Mouse (Mus musculus) regulatory T cell (primary cell): ENCODE measurements around the gene Ptpn9.

Experiments
- in situ Hi-C: fragments of 300-600 bp; cut with MboI, MseI; formaldehyde crosslinking; loops from one replicate; pipeline ENCODE4 v1.15.1; 2025; ENCODE audit warnings: high pct_unique_total_duplicates

The Ptpn9 gene

DNA sequence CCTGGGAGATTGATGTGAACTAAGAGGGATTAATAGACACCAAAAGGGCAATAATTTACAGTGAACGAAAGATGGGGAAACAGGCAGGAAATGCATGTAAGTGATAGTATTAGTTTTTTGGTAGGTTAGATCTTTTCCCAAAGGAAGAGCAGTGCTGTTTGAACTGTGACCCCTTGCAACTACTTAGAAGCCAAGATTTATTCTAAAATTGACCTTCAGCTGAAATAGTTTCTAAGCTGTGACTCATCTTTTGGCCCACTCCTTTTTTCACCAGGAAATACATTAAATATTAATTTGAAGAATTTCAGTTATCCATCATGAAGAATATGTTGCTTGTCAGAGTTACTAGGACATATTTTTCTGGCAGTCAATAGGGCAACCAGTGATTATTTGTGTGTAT, 19.0 kb downstream of the Ptpn9 start:
- in situ Hi-C loops: no loop called here

- in situ Hi-C loops: loop anchor here (5.0 kb wide), 1 partner anchor 47 kb away; no protein-coding TSS in a partner anchor
These were observed 20.0 kb downstream of the Ptpn9 start for GRCm38 (mm10) chr9:57014766-57015165.

- in situ Hi-C loops: loop anchor here (5.0 kb wide), 1 partner anchor 50 kb away; no protein-coding TSS in a partner anchor
These were observed 22.9 kb downstream of the Ptpn9 start for GRCm38 (mm10) chr9:57017631-57018030.

DNA sequence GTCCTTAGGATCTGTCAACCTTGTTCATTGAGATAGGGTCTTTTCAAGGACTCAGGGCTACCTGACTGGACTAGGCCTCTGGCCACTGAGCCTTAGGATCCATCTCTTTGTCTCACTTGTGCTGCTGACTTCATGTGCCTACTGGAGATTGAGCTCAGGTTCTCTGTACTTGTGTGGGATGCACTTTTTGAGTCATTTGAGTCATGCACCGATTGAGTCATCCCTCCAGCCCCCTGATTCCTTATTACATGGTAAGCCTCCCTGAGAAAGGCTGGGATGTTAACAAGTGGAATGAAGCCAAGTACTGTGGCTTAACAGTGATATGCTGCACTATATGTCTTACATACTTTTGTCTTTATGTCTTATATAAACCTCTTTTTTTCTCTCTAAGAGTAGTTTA, 37.0 kb downstream of the Ptpn9 start:
- in situ Hi-C loops: no loop called here

- in situ Hi-C loops: no loop called here
These were observed 61.5 kb downstream of the Ptpn9 start for GRCm38 (mm10) chr9:57056237-57056636.

DNA sequence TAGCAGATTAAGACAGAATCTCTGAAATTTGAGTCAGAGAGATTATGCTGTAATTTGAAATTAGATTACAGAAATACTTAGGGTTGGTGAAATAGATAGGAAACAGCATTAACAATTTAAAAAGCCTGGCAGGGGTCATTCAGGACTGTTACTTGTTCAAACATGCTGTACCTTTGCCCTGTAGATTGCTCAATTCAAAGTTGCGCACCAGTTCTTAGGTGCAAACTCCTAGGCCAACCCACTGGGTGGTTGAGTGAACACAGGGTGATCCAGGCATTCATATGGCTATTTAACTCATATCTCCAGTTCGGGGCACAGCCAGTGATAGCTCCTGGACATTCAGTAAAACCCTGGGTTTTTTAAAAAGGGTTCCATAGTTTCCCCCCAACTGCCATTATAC, 69.4 kb downstream of the Ptpn9 start:
- in situ Hi-C loops: no loop called here

DNA sequence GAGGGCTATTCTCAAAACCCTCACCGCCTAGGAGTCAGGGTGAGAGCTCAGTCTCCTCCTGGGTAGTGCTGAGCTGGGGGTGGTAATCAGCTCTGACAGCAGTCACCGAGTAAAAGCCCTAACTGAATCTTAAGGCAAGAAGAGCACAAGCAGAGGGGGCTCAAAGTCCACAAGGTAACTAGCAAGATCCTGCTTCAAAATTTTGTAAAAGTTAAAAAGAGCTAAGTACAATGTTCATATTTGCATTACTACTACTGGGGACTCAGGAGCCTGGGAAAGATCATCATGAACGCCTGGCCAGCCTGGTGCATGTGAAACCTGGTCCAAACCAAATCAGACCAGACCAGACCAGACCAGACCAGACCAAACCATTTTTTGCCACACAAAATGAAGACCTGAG, 73.5 kb downstream of the Ptpn9 start:
- in situ Hi-C loops: no loop called here

DNA sequence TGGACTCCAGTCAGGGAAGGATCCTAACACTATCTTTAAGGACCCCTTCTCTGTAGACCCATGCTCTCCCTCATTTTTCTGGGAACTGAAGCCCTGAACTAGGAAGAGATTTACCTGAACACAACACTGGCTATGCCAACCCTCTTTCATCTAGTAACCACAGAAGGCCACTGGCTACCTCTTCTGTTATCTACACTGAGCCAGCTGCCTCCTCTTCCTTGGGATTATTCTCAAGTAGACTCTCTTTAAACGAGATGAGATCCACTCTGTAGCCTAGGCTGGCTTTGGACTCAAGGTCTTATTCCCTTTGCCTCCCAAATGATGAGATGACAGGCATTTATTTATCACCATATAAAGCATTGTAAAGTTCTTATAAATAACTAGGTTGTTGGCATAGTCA, 75.5 kb downstream of the Ptpn9 start:
- in situ Hi-C loops: loop anchor here (5.0 kb wide), 1 partner anchor 133 kb away; the partner anchor contains the start of gene Imp3

DNA sequence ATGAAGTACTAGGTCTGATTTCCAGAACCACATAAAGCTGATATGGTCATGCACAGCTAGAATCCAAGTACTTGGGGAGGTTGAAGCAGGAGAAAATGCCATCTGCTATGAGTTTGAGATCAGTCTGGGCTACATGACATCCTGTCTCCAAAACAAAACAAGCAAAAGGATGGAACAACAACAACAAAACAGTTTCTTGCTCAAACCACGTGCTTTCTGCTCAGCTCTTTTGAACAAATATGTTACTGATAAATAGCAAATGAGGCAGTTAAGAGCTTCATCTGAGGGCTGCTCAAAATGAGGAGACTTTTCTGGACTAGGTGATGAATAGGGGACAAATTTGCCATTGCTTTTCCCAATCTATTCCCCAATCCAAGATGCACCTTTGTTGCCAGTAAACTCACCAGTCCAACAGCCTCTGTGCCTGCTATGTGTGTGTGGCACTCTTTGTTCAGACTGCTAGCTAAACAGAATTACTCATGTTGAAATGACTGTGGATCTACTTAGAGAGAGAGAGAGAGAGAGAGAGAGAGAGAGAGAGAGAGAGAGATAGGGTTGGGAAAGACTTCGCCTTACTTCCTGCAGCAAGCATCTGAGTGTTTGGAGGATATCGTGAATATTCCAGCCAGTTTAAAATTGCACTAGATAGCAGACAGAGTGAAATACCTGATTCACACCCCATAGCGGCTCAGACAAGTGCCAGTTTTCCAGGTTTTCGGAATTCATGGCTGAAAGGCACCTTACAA, 76.2 kb downstream of the Ptpn9 start:
- in situ Hi-C loops: loop anchor here (5.0 kb wide), 1 partner anchor 134 kb away; the partner anchor contains the start of gene Imp3

GRCm38 (mm10) chr9:57071801-57072351, 77.2 kb downstream of the Ptpn9 start, which contains the start of gene Sin3a:
Gene Sin3a, plus strand, starts transcription at chr9:57072040.
- in situ Hi-C loops: loop anchor here (5.0 kb wide), 1 partner anchor 135 kb away; the partner anchor contains the start of gene Imp3

DNA sequence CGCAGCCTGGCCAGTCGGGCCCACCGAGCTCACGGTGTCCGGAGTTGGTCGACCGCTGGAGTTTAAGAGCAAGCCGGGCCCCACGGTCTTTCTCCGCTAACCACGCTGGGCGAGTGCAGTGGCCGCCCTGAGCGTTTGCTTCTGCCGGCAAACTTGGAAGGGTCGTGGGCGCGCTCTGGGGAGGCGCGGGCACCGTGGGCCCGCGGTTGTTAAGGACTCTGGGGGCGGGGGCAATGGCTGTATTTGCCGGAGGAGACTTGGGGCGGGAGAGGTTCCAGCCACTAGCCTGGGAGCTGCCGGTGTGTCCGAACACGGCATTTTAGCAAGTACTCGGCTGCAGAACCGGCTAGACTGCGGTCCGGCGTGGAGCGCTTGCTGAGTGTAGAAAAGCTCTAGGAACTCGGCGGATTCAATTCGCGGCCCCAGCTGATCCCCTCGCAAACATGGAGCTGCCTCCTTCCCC, 77.8 kb downstream of the Ptpn9 start:
- in situ Hi-C loops: loop anchor here (5.0 kb wide), 1 partner anchor 135 kb away; the partner anchor contains the start of gene Imp3

DNA sequence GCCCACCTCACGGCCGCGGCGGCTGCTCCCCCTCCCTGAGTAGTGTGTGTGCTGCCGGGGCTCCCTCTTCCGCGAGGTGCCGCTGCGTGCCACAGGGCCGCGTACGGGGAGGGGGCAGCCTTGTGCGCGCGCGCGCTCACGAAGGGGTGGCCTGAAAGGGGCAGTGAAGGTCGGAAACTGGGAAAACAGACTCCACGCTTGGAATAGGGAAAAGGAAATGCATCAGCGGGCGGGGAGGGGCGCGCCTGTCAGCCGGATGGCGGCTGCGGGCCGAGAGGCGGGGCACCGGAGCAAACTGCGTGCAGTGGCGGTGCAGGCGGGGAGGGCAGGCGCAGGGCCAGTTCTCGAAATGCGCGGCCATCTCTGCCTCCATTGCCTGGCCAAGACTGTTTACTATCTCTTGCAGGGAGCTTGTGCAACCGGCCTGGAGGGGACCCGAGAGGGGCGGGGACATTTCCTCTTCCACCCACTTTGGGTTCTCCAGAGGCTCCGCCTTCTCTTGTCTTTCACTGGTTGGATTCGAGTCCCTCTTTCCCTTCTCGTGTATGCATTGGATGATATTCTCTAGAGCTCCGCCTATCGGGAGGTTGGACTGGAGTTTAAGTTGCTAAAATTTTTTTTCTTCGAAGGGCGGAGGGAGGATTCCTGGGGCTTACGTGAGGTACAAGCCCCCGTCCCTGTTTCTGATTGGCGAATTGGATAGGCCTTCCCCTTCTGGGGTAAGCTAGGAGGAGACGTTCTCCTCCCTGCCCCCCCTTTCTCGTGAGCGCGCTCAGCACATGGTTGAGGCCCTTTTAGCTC, 78.5 kb downstream of the Ptpn9 start:
- in situ Hi-C loops: loop anchor here (5.0 kb wide), 1 partner anchor 136 kb away; the partner anchor contains the start of gene Imp3

- in situ Hi-C loops: loop anchor here (5.0 kb wide), 1 partner anchor 136 kb away; the partner anchor contains the start of gene Imp3
These were observed 79.0 kb downstream of the Ptpn9 start for GRCm38 (mm10) chr9:57073790-57074094.

- in situ Hi-C loops: loop anchor here (5.0 kb wide), 1 partner anchor 137 kb away; the partner anchor contains the start of gene Imp3
These were observed 79.6 kb downstream of the Ptpn9 start for GRCm38 (mm10) chr9:57074171-57074821.

- in situ Hi-C loops: loop anchor here (5.0 kb wide), 1 partner anchor 138 kb away; the partner anchor contains the start of gene Imp3
These were observed 80.3 kb downstream of the Ptpn9 start for GRCm38 (mm10) chr9:57074822-57075603.

DNA sequence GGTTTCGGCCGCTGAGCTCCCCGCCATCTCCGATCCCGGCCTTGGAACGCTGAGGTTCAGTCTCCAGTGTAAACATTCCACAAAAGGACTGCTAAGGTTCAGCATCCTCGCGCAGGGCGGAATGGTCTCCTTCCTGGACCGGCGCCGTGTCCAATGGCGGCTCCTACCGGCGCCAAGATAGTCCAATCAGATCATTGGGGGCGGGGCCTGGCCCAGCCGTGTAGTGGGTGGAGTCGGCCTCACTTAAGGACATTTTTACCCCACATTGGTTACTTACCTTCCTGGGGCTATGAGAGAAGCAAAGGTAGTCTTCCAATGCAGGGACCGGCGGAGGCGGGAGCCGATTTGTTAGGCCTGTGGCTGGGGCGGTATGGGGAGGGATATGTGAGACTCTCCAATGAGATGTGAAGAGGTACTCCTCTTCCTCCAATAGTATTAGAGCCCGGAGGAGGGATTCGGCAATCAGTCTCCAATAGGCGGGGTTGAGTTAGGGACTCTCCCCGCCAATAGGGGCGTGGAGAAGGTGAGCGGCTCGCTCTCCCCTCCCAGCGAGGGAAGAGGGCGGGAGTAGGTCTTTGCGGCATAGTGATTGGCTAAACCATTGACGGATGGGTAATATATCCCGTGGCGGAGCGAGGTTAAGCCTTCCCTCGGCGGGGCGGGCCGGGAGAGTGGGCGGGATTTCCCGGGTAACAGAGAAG, 81.1 kb downstream of the Ptpn9 start:
- in situ Hi-C loops: no loop called here

GRCm38 (mm10) chr9:57076701-57077660, 82.3 kb downstream of the Ptpn9 start:
- in situ Hi-C loops: no loop called here

DNA sequence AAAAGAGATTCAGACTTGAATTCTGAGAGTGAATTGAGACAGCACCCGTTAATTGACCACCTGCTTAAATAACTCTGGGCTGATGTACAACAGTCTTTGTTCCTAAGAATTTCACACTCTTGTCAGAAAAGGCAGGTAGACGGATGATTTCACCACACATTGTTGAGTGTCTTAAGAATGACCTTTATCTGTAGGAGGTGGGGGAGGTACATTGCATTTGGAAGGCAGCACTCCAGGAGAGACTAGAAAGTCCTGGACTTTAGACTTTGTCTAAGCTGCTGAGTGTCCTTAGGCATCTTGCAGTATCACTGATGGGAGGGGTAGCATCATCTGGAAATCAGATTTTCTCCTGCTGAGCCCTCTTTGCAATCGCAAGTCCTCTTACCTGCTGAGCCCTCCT, 87.5 kb downstream of the Ptpn9 start:
- in situ Hi-C loops: no loop called here
